Mouse (Mus musculus) mature B cell (primary cell): ENCODE results near the gene Col17a1.

ENCODE experiments used
- in situ Hi-C: fragments of 300-500 bp; cut with MboI; formaldehyde crosslinking; loops from 2 replicates; pipeline ENCODE4 v1.14.3; 2019

Col17a1 gene

DNA sequence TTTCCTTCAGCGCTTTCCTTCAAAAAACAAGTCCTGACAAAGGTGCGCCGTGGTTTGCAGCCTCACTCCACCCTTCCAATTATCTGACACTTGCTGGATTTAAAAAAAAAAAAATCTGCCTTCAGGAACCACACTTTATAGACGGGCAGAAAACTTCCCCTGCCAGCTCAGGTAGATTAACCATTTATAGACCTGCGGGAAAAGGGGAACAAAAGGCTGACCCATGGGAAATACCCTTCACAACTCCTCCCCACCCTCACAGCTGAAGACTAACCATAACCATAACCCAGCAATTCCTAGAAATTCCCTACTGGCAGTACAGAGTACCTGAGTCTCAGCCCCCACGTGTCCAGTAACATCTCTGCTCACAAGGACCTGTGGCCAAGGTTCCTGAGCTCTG lies at the start of gene Col17a1:
TSS of gene Col17a1 (minus strand) at position 101 of the 400 bp plus-strand sequence.
- in situ Hi-C loops = no loop called here

DNA sequence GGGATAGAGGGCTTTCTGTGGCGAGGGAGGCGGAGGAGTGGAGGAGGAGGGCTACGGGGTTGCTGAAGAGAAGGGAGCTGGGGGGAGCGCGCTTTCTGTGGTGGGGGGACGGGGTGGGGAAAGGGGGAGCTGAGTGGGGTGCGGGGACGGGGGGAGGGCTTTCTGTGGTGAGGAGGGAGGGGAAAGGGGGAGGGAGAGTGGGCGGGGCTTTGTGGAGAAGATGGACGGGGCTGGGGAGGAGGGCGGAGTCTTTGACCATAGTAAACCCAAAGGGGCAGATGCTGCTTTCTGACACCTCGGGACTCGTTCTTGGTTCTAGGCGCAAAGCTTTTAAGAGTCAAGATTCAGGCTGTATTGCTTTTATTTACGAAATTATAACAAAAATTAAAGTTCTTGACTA lies 40.0 kb upstream of the Col17a1 start:
- in situ Hi-C loops = no loop called here

DNA sequence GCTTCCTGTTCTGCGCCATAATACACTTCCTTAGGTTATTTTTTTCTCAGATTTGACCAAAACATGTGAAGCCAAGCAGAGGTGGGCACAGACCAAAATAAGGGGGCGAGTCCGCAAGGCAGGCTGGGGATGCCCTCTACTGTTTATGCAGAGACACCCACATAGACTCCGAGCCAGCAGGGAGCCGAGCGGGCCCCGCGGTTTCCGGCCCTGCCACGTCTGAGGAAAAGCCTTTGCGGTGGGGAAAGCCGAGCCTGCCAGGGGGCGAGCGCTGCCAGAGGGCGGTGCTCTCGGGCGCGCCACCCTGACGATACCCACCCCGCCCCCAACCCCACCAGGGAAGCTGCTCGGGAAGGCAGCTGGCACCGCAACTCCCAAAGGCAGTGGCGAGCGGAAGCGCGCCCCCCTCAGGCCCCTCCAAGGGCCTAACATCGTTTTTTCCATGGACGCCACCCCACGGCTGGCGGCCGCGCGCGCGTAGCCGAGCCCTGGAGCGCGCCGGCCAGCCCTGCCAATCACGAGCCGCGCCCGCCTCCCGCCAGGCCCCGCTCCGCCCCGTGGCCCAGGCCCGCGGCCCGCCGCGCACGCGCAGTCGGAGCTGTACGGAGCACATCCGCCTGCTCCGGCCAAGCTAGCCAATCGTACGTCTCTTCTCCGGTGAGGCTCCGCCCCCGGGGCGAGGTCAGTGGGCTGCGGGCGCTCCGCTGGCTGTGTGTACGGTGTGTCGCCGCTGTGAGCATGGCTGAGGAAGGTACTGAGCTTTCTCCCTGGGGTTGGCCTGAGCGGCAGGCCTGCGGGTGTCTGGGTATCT lies 39.4 kb upstream of the Col17a1 start, which contains the start of gene Sfr1:
TSS of gene Sfr1 (plus strand) at position 612 of the 811 bp plus-strand sequence.
- in situ Hi-C loops = no loop called here

DNA sequence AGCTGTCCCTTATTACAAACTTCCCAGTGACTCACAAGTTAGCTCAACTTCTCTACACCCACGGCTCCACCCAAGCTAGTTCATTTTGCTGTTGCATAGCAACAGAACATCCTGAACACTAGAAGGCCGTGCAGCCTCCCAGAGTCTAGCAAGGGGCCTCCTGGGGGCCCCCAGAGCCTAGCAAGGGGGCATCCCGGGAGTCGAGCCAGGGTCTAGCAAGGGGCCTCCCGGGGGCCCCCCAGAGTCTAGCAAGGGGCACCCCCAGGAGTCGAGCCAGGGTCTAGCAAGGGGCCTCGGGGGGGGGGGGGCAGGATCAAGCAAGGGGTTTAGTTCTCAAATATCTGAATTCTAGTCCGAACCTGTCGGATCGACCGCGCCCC lies 38.8 kb upstream of the Col17a1 start:
- in situ Hi-C loops = no loop called here

DNA sequence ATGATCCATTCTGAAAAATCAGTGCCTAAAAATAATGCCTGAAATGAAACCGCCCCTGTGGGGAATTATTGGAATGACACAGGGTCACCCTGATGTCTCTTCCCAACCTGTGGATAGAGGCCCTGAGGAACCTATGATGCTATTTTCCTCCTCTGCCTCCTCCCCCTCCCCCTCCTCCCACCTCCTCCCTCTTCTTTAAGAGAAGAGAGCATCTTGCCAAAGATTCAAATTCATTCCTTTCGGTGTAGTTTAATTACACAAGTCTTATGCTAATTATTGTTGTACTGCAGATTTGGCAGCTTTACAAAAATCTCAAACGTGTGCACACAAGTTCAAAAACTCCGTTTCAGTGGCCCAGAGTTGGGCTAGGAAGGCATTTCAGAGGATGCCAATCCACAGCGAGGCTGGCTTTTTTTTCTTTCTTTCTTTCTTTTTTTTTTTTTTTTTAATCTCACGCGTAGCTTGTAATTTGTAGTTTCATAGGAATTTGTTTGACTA lies 33.8 kb upstream of the Col17a1 start:
- in situ Hi-C loops = no loop called here

DNA sequence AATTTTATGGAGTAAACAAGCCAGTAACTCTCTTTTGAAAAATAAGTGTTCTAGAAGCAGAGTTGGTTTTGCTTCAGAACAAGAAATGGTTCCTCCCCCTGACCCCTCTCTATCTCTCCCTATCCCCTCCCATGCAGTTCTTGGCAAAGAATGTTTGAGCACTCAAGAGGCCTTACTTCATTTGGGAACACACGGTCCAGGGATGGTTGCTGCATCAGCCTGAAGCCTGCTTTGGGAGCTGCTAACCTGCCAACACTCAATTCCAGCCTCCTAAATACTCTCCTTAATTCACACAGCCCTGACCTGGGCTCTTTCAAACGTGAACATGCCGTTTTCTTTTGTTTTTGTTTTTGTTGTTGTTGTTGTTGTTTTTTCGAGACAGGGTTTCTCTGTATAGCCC lies 33.0 kb upstream of the Col17a1 start:
- in situ Hi-C loops = no loop called here

DNA sequence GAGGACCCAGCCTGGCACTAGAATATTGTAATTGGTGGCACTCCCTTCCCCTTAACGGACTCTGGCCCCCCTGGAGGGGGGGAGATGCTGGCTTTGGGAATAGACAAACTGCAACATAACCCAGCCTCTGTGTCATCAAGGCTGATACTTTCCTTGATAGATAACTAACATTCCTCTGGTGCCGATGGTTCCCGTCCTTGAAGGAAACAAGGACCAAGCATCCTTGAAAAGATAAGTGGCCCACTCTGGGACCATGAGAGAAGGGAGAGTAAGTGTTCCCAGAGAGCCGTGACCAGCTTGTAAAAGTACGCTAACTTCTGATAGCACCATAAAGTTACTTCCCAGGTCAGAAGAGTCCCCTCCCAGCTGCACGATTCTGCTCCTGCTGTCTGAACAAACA lies 30.6 kb upstream of the Col17a1 start:
- in situ Hi-C loops = no loop called here

DNA sequence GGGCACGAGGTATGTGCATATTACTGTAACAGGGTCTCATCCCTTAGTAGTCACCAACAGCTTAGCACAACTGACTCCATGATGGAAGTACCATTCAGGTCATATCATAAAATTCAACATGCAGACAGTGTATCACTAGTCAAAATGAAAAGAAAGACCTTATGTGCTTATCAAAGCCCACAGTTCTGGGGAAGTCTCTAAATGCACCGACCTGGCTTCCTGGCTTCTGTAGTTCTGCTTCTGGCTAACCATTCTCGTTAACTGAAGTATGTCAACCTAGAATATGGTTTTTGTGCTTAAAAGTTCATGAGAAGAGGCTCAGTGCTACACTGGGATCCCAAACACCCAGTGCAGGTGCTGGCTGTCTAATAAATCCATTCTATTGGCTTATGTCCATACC lies 27.3 kb upstream of the Col17a1 start:
- in situ Hi-C loops = no loop called here

DNA sequence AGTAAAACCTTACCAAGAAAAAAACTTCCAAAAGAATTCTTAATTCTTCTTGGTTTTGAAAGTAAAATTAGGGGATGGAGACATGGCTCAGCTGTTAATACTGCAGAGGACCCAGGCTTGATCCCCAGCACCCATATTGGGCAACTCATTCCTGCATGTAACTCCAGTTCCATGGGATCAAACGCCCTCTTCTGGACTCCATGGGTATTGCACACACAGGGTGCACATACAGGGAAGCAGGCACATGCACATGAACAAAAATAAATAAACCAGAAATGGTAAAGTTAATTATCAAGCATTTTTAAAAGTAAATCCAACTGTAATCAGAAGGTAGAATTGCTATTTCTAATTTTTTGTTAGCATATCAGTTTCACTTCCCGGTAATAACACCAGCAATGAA lies 24.2 kb upstream of the Col17a1 start:
- in situ Hi-C loops = no loop called here

DNA sequence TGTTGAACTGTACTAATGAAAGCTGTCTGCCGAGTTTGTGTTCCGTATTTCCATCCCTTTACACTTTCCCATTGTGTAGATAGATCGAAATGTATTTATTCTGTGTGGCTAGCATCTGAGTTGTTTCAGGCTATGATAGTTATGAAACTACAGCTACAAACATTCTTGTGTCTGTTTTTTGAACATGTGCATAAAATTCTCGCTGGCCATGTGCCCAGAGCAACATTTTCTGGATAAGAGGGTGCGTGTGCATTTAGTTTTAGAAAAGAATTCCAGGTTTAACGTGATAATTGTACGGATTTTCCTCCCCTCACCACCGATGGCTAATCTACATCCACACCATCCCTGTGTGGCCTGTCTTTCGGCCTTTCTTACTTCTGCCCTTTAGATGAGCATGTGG lies 21.6 kb upstream of the Col17a1 start:
- in situ Hi-C loops = no loop called here

DNA sequence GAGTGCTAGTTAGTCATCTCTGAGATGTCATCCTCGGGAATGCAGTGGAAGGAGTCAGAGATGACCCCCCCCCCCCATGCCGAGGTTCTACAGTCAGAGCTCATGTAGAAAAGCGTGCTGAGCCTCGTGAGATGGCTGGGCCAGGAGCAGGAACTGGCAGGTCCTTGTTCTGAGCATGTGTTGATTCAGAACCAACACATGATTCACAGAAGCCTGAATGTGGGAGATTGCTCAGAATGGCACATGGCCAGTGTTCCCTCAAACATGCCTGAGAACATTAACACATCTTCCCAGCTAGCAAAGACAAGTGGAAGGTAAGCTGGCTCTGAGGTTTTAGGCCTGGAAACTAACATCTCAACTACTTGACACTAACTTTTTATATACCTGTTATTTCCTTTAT lies 18.5 kb upstream of the Col17a1 start:
- in situ Hi-C loops = no loop called here

DNA sequence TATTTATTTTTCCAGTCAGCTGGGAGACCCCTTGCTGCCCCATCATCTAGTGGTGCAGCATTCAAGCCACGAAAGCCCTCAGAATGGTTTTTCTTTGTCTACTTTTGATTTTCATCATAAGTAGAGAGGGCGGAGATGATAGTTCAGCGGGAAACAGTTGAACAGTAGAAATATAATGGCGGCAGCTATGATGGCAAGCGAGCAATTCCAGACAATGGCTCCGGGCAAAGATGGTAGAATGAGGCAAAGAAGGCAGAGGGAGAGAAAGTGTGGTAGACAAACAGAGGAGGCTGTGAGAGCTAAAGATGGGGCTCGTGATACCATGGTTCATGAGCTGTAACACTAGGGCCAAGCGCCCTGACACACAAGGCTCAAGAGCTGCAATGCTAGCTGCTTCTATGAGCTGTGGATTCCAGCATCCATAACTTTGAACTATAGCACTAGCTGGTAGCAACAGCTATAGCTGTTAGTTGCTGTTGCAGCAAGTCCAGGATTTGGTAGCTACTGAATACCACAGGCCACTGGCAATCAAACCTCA lies 13.9 kb upstream of the Col17a1 start:
- in situ Hi-C loops = no loop called here

DNA sequence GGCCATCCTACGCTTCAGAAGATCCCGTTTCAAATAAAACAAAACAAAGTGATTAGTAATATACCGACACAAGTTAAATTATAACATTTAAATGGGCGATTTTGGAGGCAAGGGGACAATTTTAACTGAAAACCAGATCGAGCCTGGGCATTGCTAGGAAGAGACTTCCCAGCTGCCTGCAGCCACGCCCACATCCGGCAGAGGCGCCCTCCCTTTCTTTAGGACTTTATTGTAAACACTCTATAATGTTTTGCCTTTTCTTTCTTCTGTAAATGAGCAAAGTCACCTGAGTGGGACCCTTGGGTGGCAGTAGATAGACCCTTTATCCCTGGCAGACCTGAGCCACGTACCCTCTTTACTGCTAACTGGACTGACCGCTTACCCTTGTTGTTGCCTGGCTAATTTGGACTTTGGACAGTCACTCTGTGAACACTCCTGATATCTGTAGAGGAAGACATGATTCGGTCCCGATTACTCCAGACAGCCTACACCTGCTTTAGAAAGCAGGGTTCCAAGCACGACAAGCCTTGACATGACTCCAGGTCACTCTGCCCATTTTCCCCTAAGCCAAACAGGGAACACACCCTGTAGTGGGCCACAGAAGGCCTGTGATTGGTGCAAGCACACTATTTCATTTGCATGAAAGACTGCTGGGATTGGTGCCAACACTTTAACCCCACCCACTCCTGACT lies 13.3 kb upstream of the Col17a1 start:
- in situ Hi-C loops = no loop called here

DNA sequence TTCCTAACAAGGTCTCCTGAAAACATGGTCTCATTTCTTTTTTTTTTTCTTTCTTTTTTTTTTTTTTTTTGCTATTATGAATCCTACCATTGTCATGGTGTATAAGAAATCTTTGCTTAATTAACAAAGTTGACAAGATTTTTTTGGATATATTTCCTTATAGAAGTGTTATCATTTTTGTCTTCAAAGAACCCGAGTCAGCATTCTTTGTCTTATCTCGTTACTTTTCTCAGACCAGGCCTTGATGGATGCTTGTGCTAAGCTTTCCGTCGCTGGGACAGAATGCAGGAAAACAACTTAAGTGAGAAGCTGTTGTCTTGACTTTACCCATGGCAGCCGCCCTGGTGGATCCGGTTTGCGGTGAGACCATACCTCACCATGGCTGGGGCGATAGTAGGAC lies 8.6 kb upstream of the Col17a1 start:
- in situ Hi-C loops = no loop called here

DNA sequence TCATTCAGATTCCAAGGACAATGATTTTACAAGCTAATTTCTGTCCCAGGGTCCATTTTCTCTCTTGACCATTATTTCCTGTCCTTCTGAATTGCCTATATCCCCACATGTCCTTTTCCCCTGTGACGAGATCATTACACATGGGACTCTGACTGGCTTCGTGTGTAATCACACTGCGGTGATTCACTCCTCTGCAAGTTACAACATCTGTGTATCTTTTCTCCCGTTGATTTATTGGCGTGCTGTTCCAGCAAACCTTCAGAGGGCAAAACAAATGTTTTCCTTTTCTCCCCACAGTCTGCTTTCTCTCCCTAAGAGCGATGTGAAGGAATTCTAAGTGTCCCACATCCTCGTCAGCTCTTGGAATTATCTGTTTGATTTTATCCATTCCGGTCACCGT lies 7.8 kb upstream of the Col17a1 start:
- in situ Hi-C loops = no loop called here

DNA sequence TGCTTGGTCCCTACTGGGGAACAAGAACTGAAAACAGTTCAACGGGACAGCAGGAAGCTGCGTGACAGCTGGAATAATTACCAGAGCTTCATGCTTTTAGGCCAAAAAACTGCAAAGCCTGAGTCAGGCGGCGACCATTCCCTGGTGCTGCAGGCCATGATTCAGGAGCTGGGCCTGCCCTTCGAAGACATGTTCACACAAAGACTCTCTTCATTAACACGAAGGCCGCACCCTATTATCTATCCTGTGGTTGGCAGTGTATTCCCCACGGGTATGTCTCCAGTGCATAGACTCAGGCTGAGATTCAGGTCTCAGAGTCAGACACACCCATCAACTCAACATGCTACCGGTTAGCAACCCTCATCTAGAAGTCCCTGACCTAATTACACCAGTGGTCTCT lies 6.4 kb upstream of the Col17a1 start:
- in situ Hi-C loops = no loop called here

DNA sequence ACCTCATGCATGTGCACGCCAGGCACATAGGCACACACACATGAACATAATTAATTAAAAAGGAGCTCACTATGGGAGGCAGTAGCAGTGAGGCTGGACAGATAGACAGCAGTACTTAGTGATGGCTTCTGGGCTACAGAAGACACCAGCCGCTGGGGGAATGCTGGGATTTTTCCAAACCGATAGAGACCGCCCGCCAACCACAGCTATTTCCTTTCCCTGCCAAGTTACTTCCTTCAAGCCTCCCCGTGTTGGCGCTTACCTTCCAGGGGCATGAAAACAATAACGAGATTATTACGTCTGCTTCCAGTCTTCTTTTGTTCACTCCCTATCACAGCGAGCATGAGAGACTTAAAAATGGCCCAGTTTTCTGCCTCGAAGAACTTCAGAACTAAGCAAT lies 5.2 kb upstream of the Col17a1 start:
- in situ Hi-C loops = no loop called here

DNA sequence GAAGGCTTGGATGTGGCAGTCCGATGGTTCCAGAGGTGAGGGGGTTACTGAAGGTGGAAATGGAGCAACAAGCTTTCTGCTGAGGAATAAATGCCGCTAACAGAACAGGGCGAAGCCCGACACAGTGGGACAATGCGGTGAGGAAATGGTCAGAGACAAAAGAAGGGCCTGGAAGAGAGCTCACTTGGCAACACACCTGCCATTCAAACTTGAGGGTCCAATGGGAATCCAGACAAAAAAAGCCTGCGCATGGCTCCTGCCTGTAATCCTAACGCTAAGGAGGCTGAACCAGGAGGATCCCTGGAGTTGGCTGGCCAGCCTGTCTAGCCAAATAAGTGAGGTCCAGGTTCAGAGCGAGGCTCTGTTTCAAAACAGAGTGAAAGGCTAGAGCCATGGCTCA lies 4.5 kb upstream of the Col17a1 start:
- in situ Hi-C loops = no loop called here

DNA sequence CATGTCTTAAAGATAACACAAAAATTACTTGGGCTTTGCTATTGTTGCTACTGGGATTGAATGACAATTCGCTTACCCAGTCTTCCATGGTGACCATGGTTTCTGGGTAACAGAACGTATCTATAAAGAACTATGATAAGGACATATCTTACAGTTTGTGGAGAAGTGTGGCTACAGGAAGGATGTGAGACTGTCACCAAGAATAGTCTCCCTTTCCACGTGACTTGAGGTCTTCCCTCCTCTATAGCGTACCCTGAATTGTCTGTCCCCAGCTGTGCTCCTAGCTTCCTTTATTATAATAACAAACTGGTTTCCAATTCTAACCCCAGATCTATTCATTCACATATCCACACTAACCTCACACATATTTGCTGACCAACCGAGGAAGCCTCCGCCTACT lies 3.8 kb upstream of the Col17a1 start:
- in situ Hi-C loops = no loop called here

DNA sequence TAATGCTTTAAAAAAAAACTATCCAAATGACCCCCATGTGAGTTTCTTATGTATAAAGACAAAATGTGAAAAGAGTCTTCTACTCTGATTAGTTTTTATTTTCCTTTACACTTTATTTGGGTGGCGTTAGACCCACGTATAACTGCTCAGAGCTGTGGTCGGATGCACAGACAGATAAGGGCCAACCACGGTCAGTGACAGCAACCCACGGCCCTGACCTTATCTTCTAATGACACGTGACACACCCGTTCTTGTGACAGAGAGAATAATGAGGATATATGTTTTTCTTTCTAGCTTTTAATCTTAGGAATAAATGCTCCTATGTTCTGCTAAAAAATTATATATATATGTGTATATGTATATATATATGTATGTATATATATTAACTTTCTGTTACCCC lies 2.3 kb downstream of the Col17a1 start:
- in situ Hi-C loops = no loop called here

DNA sequence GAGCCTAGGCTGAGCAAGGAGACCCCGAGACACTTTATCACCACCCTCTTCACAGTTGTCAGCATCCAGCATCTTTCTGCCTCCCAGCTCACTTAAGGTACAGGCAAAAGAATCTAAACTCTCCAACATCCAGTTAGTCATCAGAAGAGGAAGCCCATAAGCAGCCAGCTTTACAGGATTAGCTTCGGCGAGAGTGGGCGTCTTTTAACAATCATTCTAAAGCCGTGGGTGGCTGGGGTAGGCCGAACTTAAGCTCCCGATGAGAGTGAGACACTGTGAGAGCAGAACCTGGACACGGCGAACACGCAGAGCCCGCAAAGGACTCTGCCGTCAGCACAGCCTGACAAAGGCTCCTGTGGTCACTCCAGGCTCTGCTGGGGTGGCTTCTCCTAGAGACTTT lies 13.2 kb downstream of the Col17a1 start:
- in situ Hi-C loops = no loop called here

DNA sequence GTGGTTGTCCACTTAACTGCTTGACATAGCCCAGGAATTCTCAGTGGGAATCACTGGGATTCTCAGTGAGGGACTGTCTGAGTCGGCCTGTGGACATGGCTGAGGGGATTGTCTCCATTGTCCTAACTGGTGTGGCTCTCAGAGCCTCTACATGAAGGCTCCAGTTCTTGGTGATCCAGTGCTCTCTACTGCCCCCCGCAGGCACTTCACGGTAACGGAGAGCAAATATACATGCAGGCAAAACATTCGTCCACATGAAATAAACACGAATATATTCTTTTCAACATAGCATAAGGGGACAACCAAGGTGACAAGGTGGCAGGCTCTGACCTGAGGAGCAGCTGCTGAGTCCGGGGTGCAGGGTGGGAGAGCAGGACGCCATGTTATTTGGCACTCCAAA lies 17.5 kb downstream of the Col17a1 start:
- in situ Hi-C loops = no loop called here

DNA sequence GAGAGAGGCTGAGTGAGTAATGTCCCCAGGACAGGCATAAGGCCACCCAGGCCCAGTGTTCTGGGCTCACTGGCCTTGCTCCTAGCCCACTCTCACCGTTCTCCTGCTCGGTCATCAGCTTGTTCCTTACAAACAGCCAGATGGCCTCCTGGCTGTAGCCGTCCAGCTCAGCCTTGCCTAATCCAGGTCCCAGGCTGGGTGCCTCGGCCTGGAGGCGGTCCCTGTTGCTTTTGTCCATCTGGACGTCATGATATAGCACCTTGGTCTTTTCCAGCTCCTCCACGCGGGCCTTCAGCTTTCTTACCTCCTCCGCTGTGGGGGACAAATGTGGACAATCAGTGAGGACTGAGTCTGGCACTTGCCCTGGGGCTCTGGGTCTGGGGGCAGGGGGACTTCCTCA lies 23.5 kb downstream of the Col17a1 start:
- in situ Hi-C loops = no loop called here
